8 mouse cellular contexts compared by ENCODE assay signal in the genomic region with DNA sequence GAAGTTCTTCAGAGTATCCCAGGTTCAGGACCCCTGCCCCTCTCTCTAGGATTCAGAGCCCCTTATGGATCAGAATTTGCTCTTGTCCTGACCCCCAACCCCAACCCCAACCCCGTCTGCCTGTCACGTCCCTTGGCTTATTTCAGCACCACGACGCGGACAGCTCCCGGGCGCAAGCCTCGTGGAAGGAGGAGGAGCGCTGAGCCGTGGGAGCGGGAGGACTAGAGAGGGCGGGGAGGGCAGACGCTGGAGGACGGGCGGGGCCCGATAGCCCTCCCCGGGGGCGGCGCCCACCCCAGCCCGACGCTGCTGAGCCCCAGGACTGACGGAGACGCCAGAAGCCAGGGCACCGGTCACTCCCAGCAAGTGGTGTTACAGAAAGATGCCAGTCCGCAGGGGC. TPM values are rescaled to one million over a fixed set of nuclear protein-coding genes. Genes with fewer than 3 reads are reported as not detected.
DNase-seq lines count a peak whose midpoint lies in the region; ATAC-seq and TF ChIP-seq lines count a peak whose summit lies in the region.

Gene Kcnh6, plus strand, starts transcription at position 304 of the 400 bp plus-strand sequence.

- peak; percentile 85 for DNase-seq in R1 (ENCODE audit: low read depth, low spot score)
- peak; percentile 86 for DNase-seq in embryonic facial prominence, embryonic 11.5 days (ENCODE audit: low spot score)
- peak; percentile 90 for DNase-seq in kidney, postnatal 10 days
- peak; percentile 21 for DNase-seq in spleen, adult 12 weeks (ENCODE audit: low spot score)
- DNase-seq in cerebellum, adult 2 months, result no peak
- no peak for DNase-seq in left cerebral cortex, adult 18-20 months (ENCODE audit: low spot score in 2 of 2)

- no peak for TF ChIP-seq CTCF in cerebellum, adult 2 months (IDR thresholded peaks at IDR 0.05; ENCODE audit: borderline replicate concordance, insufficient read depth, low read depth, low read length)

- TF ChIP-seq POLR2A in cerebellum, adult 2 months (IDR thresholded peaks at IDR 0.05; ENCODE audit: borderline replicate concordance, insufficient read depth, low read length), result no peak

- peak within 1 kb of the TSS; percentile 28; the same call in 1 of the 2 replicates for H3K4me2 ChIP-seq in embryonic facial prominence, embryonic 11.5 days (ENCODE audit: low read depth, low read length)
- peak within 1 kb of the TSS; percentile 66 for H3K4me2 ChIP-seq in heart, embryonic 15.5 days

- 0 out of 2 replicates have a peak, but pooled peaks have one; percentile 38 for ATAC-seq in embryonic facial prominence, embryonic 11.5 days (replicated peaks; ENCODE audit: insufficient number of reproducible peaks, low FRiP score, low TSS enrichment, low read depth)
- peak; percentile 61 for ATAC-seq in heart, embryonic 15.5 days (replicated peaks; ENCODE audit: insufficient number of reproducible peaks, insufficient read depth, low FRiP score, low read depth)
- ATAC-seq in megakaryocyte, adult 5-6 weeks (ENCODE audit: poor library complexity, severe bottlenecking), result peak; percentile 77

- no peaks in the 10 kb centered on the region for H3K4me1 ChIP-seq in embryonic facial prominence, embryonic 11.5 days (ENCODE audit: control insufficient read depth, insufficient read depth, low read length)
- peaks cover 5% of the 10 kb centered on the region for H3K4me1 ChIP-seq in heart, embryonic 15.5 days (replicated peaks)
- H3K4me1 ChIP-seq in cerebellum, adult 2 months (ENCODE audit: control insufficient read depth, insufficient read depth, low read length), result no peaks in the 10 kb centered on the region

- no peak within 1 kb of the TSS for H3K9ac ChIP-seq in embryonic facial prominence, embryonic 11.5 days (replicated peaks; ENCODE audit: low read length)
- H3K9ac ChIP-seq in heart, embryonic 15.5 days, result no peak within 1 kb of the TSS

- H3K4me3 ChIP-seq in embryonic facial prominence, embryonic 11.5 days (ENCODE audit: low read depth, low read length), result no peak within 1 kb of the TSS
- H3K4me3 ChIP-seq in heart, embryonic 15.5 days, result peak within 1 kb of the TSS; percentile 32
- no peak within 1 kb of the TSS for H3K4me3 ChIP-seq in cerebellum, adult 2 months (replicated peaks; ENCODE audit: insufficient read depth, low read depth, low read length)

- no peaks in the 10 kb centered on the region for H3K9me3 ChIP-seq in embryonic facial prominence, embryonic 11.5 days (replicated peaks; ENCODE audit: control insufficient read depth, low read length)
- H3K9me3 ChIP-seq in heart, embryonic 15.5 days (replicated peaks), result no peaks in the 10 kb centered on the region

- no peak within 1 kb of the TSS for H3K27ac ChIP-seq in embryonic facial prominence, embryonic 11.5 days (replicated peaks; ENCODE audit: low read depth, low read length)
- no peak within 1 kb of the TSS for H3K27ac ChIP-seq in heart, embryonic 15.5 days
- no peak within 1 kb of the TSS for H3K27ac ChIP-seq in cerebellum, adult 2 months (ENCODE audit: insufficient read depth, low read length)

- H3K36me3 ChIP-seq in embryonic facial prominence, embryonic 11.5 days (replicated peaks; ENCODE audit: control insufficient read depth, insufficient read depth, low read depth, low read length), result no peaks in the 10 kb centered on the region
- no peaks in the 10 kb centered on the region for H3K36me3 ChIP-seq in heart, embryonic 15.5 days

- under 1% methylated on average over 25 of the region's 25 CpGs for WGBS in embryonic facial prominence, embryonic 11.5 days
- WGBS in heart, embryonic 15.5 days, result under 1% methylated on average over 25 of the region's 25 CpGs
- 4% methylated on average over 25 of the region's 25 CpGs for WGBS in cerebellum, adult 2 months

- H3K27me3 ChIP-seq in embryonic facial prominence, embryonic 11.5 days (ENCODE audit: control insufficient read depth, insufficient read depth, low read length), result no peaks in the 10 kb centered on the region
- H3K27me3 ChIP-seq in heart, embryonic 15.5 days, result peaks cover 45% of the 10 kb centered on the region
- no peaks in the 10 kb centered on the region for H3K27me3 ChIP-seq in cerebellum, adult 2 months (ENCODE audit: control insufficient read depth, insufficient read depth, low read length)

RNA-seq across cellular contexts. Expression of gene Kcnh6, which starts in this region (rescaled TPM):
- 0.32 and 0.33 TPM in 2 replicates for polyA plus RNA-seq in embryonic facial prominence, embryonic 11.5 days (2014; fragmentation: Nextera tagmentation; extraction: Ambion mirVana)
- polyA plus RNA-seq in heart, embryonic 15.5 days (2015; fragmentation: Nextera tagmentation; extraction: Ambion mirVana), result 0.08 and 0.46 TPM in 2 replicates
- total RNA-seq in megakaryocyte, adult 5-6 weeks (2015), result 0.07 TPM in 1 of 2 replicates, not detected in the other
- total RNA-seq in megakaryocyte, adult 5-6 weeks (2017), result not detected in 2 replicates
- polyA plus RNA-seq in cerebellum, adult 2 months (2012; rRNA removed), result 1.3 and 1.4 TPM in 2 replicates
- 1 to 10 TPM; 2.1 to 2.6 TPM for total RNA-seq in left cerebral cortex, adult 18-20 months (2021)

Comparison
In these comparisons a context has a peak if more than half of its experiments do, and no peak if none do; other contexts are left out.
1. Peak in DNase-seq, ATAC-seq and H3K4me2 ChIP-seq in embryonic facial prominence, embryonic 11.5 days; RNA of the gene not detected or under 1 TPM.
2. Peak in ATAC-seq, H3K4me3 ChIP-seq and H3K4me2 ChIP-seq in heart, embryonic 15.5 days; RNA of the gene not detected or under 1 TPM.
3. Peak in ATAC-seq in megakaryocyte, adult 5-6 weeks; RNA of the gene not detected or under 1 TPM.
4. DNase-seq: peak in R1 (single experiment), kidney, postnatal 10 days (single experiment) and spleen, adult 12 weeks (single experiment); none in cerebellum, adult 2 months (0 of 2) and left cerebral cortex, adult 18-20 months (0 of 2).
5. Peak in every context shown above with its lines, with median percentiles within 50 percentile points of each other: ATAC-seq.